Mouse (Mus musculus): ENCODE data around the gene Nfe2.

GRCm38 (mm10) chr15:103237295-103237694 is 20.9 kb downstream of the Nfe2 start:
- TF ChIP-seq CTCF (IDR thresholded peaks at IDR 0.05; ENCODE audit: control insufficient read depth, insufficient read depth, insufficient replicate concordance, low read depth, low read length) (no peak), POLR2A (IDR thresholded peaks at IDR 0.05; ENCODE audit: control insufficient read depth, low read depth, low read length) (no peak)

All from testis, adult 2 months (tissue).